Mouse (Mus musculus) MEL (cell line): ENCODE results near the gene Egr4.

Experiments used
- CHD2 ChIP-seq: IDR thresholded peaks from 2 replicates; pipeline ENCODE4 v1.6.1; 2011; ENCODE audit warnings: low read length, improper control_type of control experiment
- CTCF ChIP-seq, 3 experiments: IDR thresholded peaks in 2 of 3; conservative IDR thresholded peaks in 1 of 3; 2 replicates each; pipeline ENCODE4 v1.5.1; 2011 to 2012; ENCODE audit warnings: low read length in 3 of 3, low read depth in 2 of 3, mild to moderate bottlenecking in 2 of 3, improper control_type of control experiment in 1 of 3, inconsistent platforms in 1 of 3, mixed read lengths in 1 of 3, moderate library complexity in 1 of 3; ENCODE audit not compliant: control insufficient read depth in 1 of 3, insufficient read depth in 1 of 3, poor library complexity in 1 of 3, severe bottlenecking in 1 of 3
- E2F4 ChIP-seq: IDR thresholded peaks from 2 replicates; pipeline ENCODE4 v1.6.1; 2011; ENCODE audit warnings: low read depth, low read length, improper control_type of control experiment, borderline replicate concordance
- ETS1 ChIP-seq: IDR thresholded peaks from 2 replicates; pipeline ENCODE4 v1.6.1; 2012; ENCODE audit warnings: low read depth, mild to moderate bottlenecking, inconsistent platforms, low read length, improper control_type of control experiment, moderate library complexity
- GABPA ChIP-seq: IDR thresholded peaks from 2 replicates; pipeline ENCODE4 v1.6.1; 2012; ENCODE audit warnings: low read depth, mild to moderate bottlenecking, inconsistent platforms, low read length, improper control_type of control experiment, moderate library complexity
- JUND ChIP-seq: IDR thresholded peaks from 2 replicates; pipeline ENCODE4 v1.6.1; 2011; ENCODE audit warnings: low read depth, mild to moderate bottlenecking, improper control_type of control experiment, low read length
- KAT2A ChIP-seq: conservative IDR thresholded peaks from 2 replicates; pipeline ENCODE4 v1.6.1; 2012; ENCODE audit warnings: low read depth, low read length, improper control_type of control experiment, inconsistent platforms
- MAFK ChIP-seq: IDR thresholded peaks from 2 replicates; pipeline ENCODE4 v1.6.1; 2011; ENCODE audit warnings: low read depth, mild to moderate bottlenecking, low read length, improper control_type of control experiment, borderline replicate concordance
- MAX ChIP-seq: IDR thresholded peaks from 2 replicates; pipeline ENCODE4 v1.6.1; 2011; ENCODE audit warnings: low read length, improper control_type of control experiment
- NRF1 ChIP-seq: IDR thresholded peaks from 2 replicates; pipeline ENCODE4 v1.6.1; 2014; ENCODE audit warnings: low read depth, mild to moderate bottlenecking, inconsistent platforms, low read length, improper control_type of control experiment, moderate library complexity; ENCODE audit not compliant: poor library complexity, insufficient read depth, severe bottlenecking
- POLR2A ChIP-seq, 2 experiments: IDR thresholded peaks; 2 replicates each; pipeline ENCODE4 v1.6.1; 2011 to 2012; ENCODE audit warnings: low read length in 2 of 2, mild to moderate bottlenecking in 2 of 2, control low read depth in 1 of 2, improper control_type of control experiment in 1 of 2, low read depth in 1 of 2, moderate library complexity in 1 of 2; ENCODE audit not compliant: control insufficient read depth in 1 of 2, insufficient read depth in 1 of 2, poor library complexity in 1 of 2
- SIN3A ChIP-seq: IDR thresholded peaks from 2 replicates; pipeline ENCODE4 v1.6.1; 2012; ENCODE audit warnings: low read length, improper control_type of control experiment, inconsistent platforms
- UBTF ChIP-seq: IDR thresholded peaks from 2 replicates; pipeline ENCODE4 v1.6.1; 2012; ENCODE audit warnings: low read depth, mild to moderate bottlenecking, inconsistent platforms, low read length, improper control_type of control experiment, moderate library complexity, borderline replicate concordance; ENCODE audit not compliant: insufficient read depth
- USF1 ChIP-seq: IDR thresholded peaks from 2 replicates; pipeline ENCODE4 v1.6.1; 2014; ENCODE audit warnings: low read depth, mild to moderate bottlenecking, inconsistent platforms, low read length, improper control_type of control experiment, moderate library complexity

DNA sequence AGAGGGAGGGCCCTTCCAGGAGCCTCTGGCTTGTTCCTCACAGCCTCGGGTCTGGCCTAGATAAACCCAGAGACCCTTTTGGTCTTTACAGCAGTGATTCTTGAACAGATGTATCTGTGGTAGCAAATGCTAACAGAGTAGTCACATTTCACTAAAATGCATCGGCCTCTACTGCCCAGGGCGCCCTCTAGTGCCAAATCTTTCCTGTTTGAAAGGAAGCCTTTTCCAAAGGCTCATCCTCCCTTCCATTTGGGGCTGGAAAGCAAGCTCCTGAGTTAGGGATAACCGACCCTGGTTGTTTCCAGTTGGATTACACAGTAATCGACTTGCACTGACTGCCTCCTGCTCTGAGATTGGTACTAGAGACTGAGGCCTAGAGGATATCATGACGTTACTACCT is 2.9 kb downstream of the Egr4 start:
- no peak for TF ChIP-seq ETS1
- peak in 2 of 3 experiments; percentile 62 to 64; a peak in 5 of 6 replicates for TF ChIP-seq CTCF (IDR thresholded peaks at IDR 0.05 in 2 of 3, conservative IDR thresholded peaks at IDR 0.05 in 1 of 3; ENCODE audit: control insufficient read depth in 1 of 3, insufficient read depth in 1 of 3, low read depth in 2 of 3, low read length in 3 of 3, poor library complexity in 1 of 3, severe bottlenecking in 1 of 3)
- no peak for TF ChIP-seq USF1
- no peak for TF ChIP-seq JUND
- TF ChIP-seq MAX = no peak
- TF ChIP-seq E2F4 = no peak
- TF ChIP-seq KAT2A = no peak
- no peak for TF ChIP-seq POLR2A (IDR thresholded peaks at IDR 0.05; ENCODE audit: control insufficient read depth in 1 of 2, insufficient read depth in 1 of 2, low read depth in 1 of 2, low read length in 2 of 2, poor library complexity in 1 of 2)
- no peak for TF ChIP-seq NRF1
- TF ChIP-seq SIN3A = no peak
- TF ChIP-seq MAFK = no peak
- TF ChIP-seq CHD2 = no peak
- TF ChIP-seq GABPA = no peak
- no peak for TF ChIP-seq UBTF
